Mouse (Mus musculus) lung, embryonic 14.5 days (tissue): ENCODE measurements at regions not wholly inside any gene's neighbourhood (a gene's known extent, or its start where the extent isn't known, plus 50 kb on each side); places are given as distances from the start of the nearest gene placed in this dataset.

ENCODE experiments used
- ATAC-seq: fragments of 200-750 bp; cut with Nextera tagmentation; 2 replicates; pipeline ENCODE4 v1.8.0; 2017; ENCODE audit warnings: mild to moderate bottlenecking, moderate TSS enrichment, moderate library complexity; ENCODE audit not compliant: insufficient read depth
- DNase-seq: peaks from one replicate; pipeline ENCODE4 v3.0.0-alpha.2; 2015
- H3K27ac ChIP-seq: fragments of 300-500 bp; sonication (generic); 2 replicates; pipeline ENCODE4 v1.5.1; 2014; ENCODE audit warnings: low read depth, mild to moderate bottlenecking, moderate library complexity
- H3K27me3 ChIP-seq: fragments of 300-500 bp; sonication (generic); 2 replicates; pipeline ENCODE4 v1.6.1; 2014; ENCODE audit warnings: low read length, control low read depth; ENCODE audit not compliant: insufficient read depth
- H3K36me3 ChIP-seq: fragments of 300-500 bp; sonication (generic); 2 replicates; pipeline ENCODE4 v1.6.1; 2014; ENCODE audit warnings: control low read depth; ENCODE audit not compliant: insufficient read depth
- H3K4me1 ChIP-seq: fragments of 300-500 bp; sonication (generic); 2 replicates; pipeline ENCODE4 v1.6.1; 2014; ENCODE audit warnings: antibody characterized with exemption, control low read depth; ENCODE audit not compliant: insufficient read depth
- H3K4me2 ChIP-seq: fragments of 300-500 bp; sonication (generic); 2 replicates; pipeline ENCODE4 v1.6.1; 2014; ENCODE audit warnings: mild to moderate bottlenecking
- H3K4me3 ChIP-seq: fragments of 300-500 bp; sonication (generic); 2 replicates; pipeline ENCODE4 v1.5.1; 2014; ENCODE audit warnings: low read depth, low read length
- H3K9ac ChIP-seq: fragments of 300-500 bp; sonication (generic); 2 replicates; pipeline ENCODE4 v1.6.1; 2014
- H3K9me3 ChIP-seq: fragments of 300-500 bp; sonication (generic); 2 replicates; pipeline ENCODE4 v1.6.1; 2016; ENCODE audit warnings: low read depth, low read length, control low read depth
- CTCF ChIP-seq: IDR thresholded peaks from 2 replicates; pipeline ENCODE4 v1.5.1; 2016; ENCODE audit warnings: antibody characterized with exemption, low read depth
- WGBS: fragments of 180-500 bp; shearing (Covaris S2); extraction: QIAGEN DNeasy Blood & Tissue Kit; methylation state at CpG from one replicate; pipeline ENCODE4 v1.1.7; 2014; 5-methylcytosine and 5-hydroxymethylcytosine counted together

DNA sequence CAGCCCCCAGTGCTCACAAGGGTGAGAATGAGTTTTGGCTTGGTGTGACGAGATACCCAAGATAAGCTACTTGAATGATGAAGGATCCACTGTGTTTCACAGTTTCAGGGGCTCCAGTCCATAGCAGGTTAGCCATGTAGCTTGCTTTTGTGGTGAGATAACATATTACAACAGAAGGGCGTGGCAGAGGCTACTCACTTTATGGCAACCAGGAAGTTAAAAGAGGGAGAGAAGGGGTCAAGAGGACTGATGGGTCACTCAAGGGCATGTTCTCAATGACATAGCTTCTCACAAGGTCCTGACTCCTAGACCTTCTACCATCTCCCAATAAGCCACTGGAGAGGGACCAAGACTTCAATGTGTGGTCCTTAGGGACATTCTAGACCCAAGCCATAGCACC is 159.4 kb upstream of the Kiz start:
- Histone ChIP-seq H3K9me3 (no peaks in the 10 kb centered on the region), H3K27me3 (no peaks in the 10 kb centered on the region), H3K4me3 (no peak overlapping the region), H3K9ac (no peak overlapping the region), H3K4me2 (no peak overlapping the region), H3K36me3 (no peaks in the 10 kb centered on the region), H3K4me1 (no peaks in the 10 kb centered on the region), H3K27ac (no peak overlapping the region)
- no peak for TF ChIP-seq CTCF
- ATAC-seq (no peak), DNase-seq (no peak)
- 84% methylated on average over 2 of the region's 2 CpGs for WGBS

- H3K36me3 ChIP-seq: no peaks in the 10 kb centered on the region
- WGBS: 85% methylated on average over 4 of the region's 4 CpGs
- no peaks in the 10 kb centered on the region for H3K9me3 ChIP-seq
- H3K27me3 ChIP-seq: no peaks in the 10 kb centered on the region
- no peak overlapping the region for H3K9ac ChIP-seq
- DNase-seq: no peak
- ATAC-seq: no peak
- TF ChIP-seq CTCF: no peak
- H3K4me2 ChIP-seq: no peak overlapping the region
- no peak overlapping the region for H3K4me3 ChIP-seq
- no peaks in the 10 kb centered on the region for H3K4me1 ChIP-seq
- no peak overlapping the region for H3K27ac ChIP-seq
Observed at GRCm38 (mm10) chr2:146696727-146697126, 158.9 kb upstream of the Kiz start.

DNA sequence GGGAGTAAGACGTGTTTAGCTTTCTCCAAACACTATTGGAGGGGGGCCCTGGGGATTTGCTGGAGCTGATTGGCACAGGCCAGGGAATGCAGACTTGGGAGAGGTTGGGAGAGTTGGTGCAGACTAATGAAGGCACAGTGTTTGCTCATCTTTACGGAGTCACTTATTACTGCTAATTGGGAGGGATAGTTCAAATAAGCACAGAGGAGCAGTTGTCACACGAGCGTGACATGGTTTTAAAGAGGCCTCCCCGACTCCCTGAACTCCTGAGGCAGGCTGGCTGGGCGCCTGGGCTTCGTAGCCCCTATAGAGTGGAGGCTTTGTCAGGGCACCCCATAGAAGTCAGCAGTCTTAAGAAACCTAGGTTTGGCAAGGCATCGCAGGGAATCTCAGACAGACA is 145.0 kb upstream of the Kiz start:
- no peak overlapping the region for H3K9ac ChIP-seq
- H3K27ac ChIP-seq: no peak overlapping the region
- H3K27me3 ChIP-seq: no peaks in the 10 kb centered on the region
- no peak for ATAC-seq
- no peaks in the 10 kb centered on the region for H3K36me3 ChIP-seq
- TF ChIP-seq CTCF: no peak
- 49% methylated on average over 8 of the region's 8 CpGs for WGBS
- H3K4me2 ChIP-seq: no peak overlapping the region
- no peaks in the 10 kb centered on the region for H3K4me1 ChIP-seq
- H3K9me3 ChIP-seq: no peaks in the 10 kb centered on the region
- H3K4me3 ChIP-seq: no peak overlapping the region
- no peak for DNase-seq

DNA sequence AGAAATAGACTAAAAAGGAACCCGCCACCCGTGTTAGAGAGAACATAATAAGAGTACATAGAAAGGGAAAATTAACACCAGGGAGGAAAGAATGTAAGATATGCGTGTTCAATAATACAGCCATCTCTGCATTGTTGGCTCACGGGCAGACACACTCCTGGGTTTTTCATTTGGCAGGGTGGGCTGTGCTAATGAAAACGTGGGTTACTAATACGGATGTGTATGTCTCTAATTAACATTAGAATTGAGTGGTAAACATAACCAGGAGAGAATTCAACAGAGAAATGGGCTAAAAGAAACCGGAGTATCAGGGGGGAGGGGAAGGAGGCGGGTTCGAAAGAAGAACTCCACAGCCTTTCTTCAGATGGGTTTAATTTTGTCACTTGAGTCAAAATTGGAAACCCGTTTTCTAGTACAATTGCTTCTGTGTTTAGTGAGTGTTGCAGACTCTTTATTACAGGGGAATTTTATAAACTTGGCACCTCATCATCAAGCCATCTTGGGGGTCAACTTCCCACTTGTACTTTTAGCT is 134.4 kb upstream of the Kiz start:
- 45% methylated on average over 10 of the region's 10 CpGs for WGBS
- DNase-seq: no peak
- no peaks in the 10 kb centered on the region for H3K27me3 ChIP-seq

GRCm38 (mm10) chr2:146722351-146723025 is 133.2 kb upstream of the Kiz start:
- WGBS: 51% methylated on average over 8 of the region's 8 CpGs
- no peak for ATAC-seq
- H3K27me3 ChIP-seq: no peaks in the 10 kb centered on the region

More for the DNA sequence above, 134.4 kb upstream of the Kiz start:
- H3K9ac ChIP-seq: no peak overlapping the region
- no peak overlapping the region for H3K4me3 ChIP-seq
- no peaks in the 10 kb centered on the region for H3K4me1 ChIP-seq
- no peaks in the 10 kb centered on the region for H3K36me3 ChIP-seq
- no peak for TF ChIP-seq CTCF
- no peak overlapping the region for H3K27ac ChIP-seq
- H3K4me2 ChIP-seq: no peak overlapping the region
- ATAC-seq: no peak
- H3K9me3 ChIP-seq: no peaks in the 10 kb centered on the region

GRCm38 (mm10) chr2:146723172-146723571 is 132.5 kb upstream of the Kiz start:
- DNase-seq (no peak), ATAC-seq (no peak)
- Histone ChIP-seq H3K9ac (no peak overlapping the region), H3K9me3 (no peaks in the 10 kb centered on the region), H3K4me3 (no peak overlapping the region), H3K27me3 (no peaks in the 10 kb centered on the region), H3K4me1 (no peaks in the 10 kb centered on the region), H3K27ac (no peak overlapping the region), H3K4me2 (no peak overlapping the region), H3K36me3 (no peaks in the 10 kb centered on the region)
- 56% methylated on average over 9 of the region's 9 CpGs for WGBS
- no peak for TF ChIP-seq CTCF

More at GRCm38 (mm10) chr2:146722351-146723025, 133.2 kb upstream of the Kiz start:
- H3K4me2 ChIP-seq: no peak overlapping the region
- no peaks in the 10 kb centered on the region for H3K36me3 ChIP-seq
- H3K4me1 ChIP-seq: no peaks in the 10 kb centered on the region
- no peak overlapping the region for H3K4me3 ChIP-seq
- DNase-seq: no peak
- H3K9me3 ChIP-seq: no peaks in the 10 kb centered on the region
- no peak overlapping the region for H3K27ac ChIP-seq
- no peak for TF ChIP-seq CTCF
- H3K9ac ChIP-seq: no peak overlapping the region

DNA sequence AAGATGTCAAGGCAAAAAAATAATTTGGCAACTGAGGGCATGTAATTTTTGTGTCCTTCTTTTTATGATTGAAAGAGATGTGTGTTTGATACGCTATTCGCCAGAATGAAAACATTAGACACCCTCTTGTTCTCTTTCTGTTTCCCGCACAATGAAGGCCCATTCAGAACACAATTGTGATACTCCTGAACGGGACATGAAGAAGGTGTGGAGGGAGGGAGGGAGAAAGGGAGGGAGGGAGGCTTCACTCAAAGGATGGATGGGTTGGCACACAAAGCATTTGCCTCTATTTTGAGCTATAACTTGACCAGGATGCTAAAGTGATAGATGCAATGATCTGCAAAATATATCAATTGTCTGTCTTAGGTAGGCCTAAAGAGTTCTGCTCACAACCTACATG is 132.0 kb upstream of the Kiz start:
- TF ChIP-seq CTCF: no peak
- H3K9ac ChIP-seq: no peak overlapping the region
- no peaks in the 10 kb centered on the region for H3K9me3 ChIP-seq
- H3K27ac ChIP-seq: no peak overlapping the region
- no peak overlapping the region for H3K4me3 ChIP-seq
- no peaks in the 10 kb centered on the region for H3K36me3 ChIP-seq
- H3K27me3 ChIP-seq: no peaks in the 10 kb centered on the region
- no peaks in the 10 kb centered on the region for H3K4me1 ChIP-seq
- WGBS: 78% methylated on average over 4 of the region's 4 CpGs
- no peak for ATAC-seq
- no peak for DNase-seq
- no peak overlapping the region for H3K4me2 ChIP-seq
